Mouse (Mus musculus): ENCODE results near the gene Plekha6.

DNA sequence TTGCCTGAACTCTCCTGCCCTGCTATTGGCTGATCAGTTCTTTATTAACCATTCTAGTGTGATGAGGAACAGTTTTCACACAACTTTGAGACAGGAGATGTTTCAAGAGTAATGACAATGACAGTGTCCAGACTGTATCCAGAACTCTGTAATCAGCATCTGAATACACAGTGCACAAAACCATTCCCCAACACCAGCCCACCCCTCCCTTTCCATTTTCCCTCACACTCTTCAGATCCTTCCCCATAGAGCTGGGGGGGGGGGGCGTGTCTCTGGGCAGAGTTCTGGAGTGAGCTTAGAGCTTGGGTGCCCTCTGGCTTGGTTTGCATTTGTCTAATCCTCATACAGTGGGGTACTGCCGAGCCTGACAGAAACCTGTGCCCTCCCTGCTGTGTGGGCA is 39.7 kb downstream of the Plekha6 start:
- no peak for TF ChIP-seq POLR2A (IDR thresholded peaks at IDR 0.05; ENCODE audit: low read depth, low read length)
- no peak for TF ChIP-seq CTCF (IDR thresholded peaks at IDR 0.05; ENCODE audit: extremely low read depth, insufficient read length, insufficient replicate concordance, low read depth, low read length)

All from small intestine, adult 2 months (tissue).